ENCODE assay signal across 10 mouse cellular contexts in the genomic region with DNA sequence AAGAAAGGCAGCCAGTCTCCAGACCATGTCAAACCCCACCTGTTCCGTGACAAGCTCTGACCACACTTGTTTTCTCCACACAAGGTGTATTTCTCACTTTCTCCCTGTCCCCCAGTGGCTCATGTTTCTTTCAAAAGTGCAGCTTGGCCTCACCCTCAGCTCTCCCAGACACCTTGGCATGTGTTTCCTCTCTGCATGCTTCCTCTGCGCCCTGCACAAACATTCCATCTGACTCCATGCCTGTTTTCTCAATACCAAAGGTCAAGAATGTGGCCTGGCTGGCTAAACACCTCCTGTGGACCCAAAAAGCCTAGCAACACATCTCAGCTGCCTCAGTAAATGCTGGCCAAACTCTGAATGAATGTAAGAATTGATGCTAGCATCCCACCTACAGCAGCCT.
DNase-seq lines count a peak whose midpoint lies in the region; ATAC-seq and TF ChIP-seq lines count a peak whose summit lies in the region.
"Had no signal": no experiment of that assay in that cellular context is flagged by ENCODE, and none has a peak within 500 bp of the region (broad histone marks: within the 10 kb centered on the region; RNA-seq: fewer than 3 reads in every experiment).

No protein-coding gene starts in this region.

- DNase-seq in gastrocnemius, postnatal 25 days = peak; percentile 18
- DNase-seq in gastrocnemius, adult 18-20 months (ENCODE audit: low spot score) = no peak
- DNase-seq in brain, adult 2 months (ENCODE audit: low read depth, low spot score) = peak; percentile 52
- peak; percentile 81 for DNase-seq in kidney, adult 11 months
- DNase-seq in lung, embryonic 14.5 days = peak; percentile 46
- DNase-seq in T-cell, adult 2 months (ENCODE audit: low spot score) = no peak
- DNase-seq in layer of hippocampus, postnatal 10 days (ENCODE audit: low spot score in 2 of 2) = no peak
- DNase-seq: thymus, postnatal 36 days had no signal

- TF ChIP-seq CTCF in lung, embryonic 14.5 days (IDR thresholded peaks at IDR 0.05; ENCODE audit: low read depth) = no peak

- H3K9ac ChIP-seq in lung, embryonic 14.5 days = no peak overlapping the region
- H3K9ac ChIP-seq: neural tube, embryonic 12.5 days had no signal

- H3K27ac ChIP-seq in lung, embryonic 14.5 days (ENCODE audit: low read depth) = no peak overlapping the region
- H3K27ac ChIP-seq: neural tube, embryonic 12.5 days had no signal

- no peak overlapping the region for H3K4me2 ChIP-seq in lung, embryonic 14.5 days
- H3K4me2 ChIP-seq: neural tube, embryonic 12.5 days had no signal

- no peak overlapping the region for H3K4me3 ChIP-seq in lung, embryonic 14.5 days (ENCODE audit: low read depth, low read length)
- H3K4me3 ChIP-seq: neural tube, embryonic 12.5 days had no signal

- no peaks in the 10 kb centered on the region; the same call in 1 of the 2 replicates for H3K4me1 ChIP-seq in lung, embryonic 14.5 days (ENCODE audit: insufficient read depth)

- 41% methylated on average over 2 of the region's 2 CpGs for WGBS in lung, embryonic 14.5 days

- no peaks in the 10 kb centered on the region for H3K9me3 ChIP-seq in lung, embryonic 14.5 days (ENCODE audit: low read depth, low read length)
- H3K9me3 ChIP-seq: neural tube, embryonic 12.5 days had no signal

- 0 out of 2 replicates have a peak, but pooled peaks cover 11% of the 10 kb centered on the region for H3K36me3 ChIP-seq in lung, embryonic 14.5 days (ENCODE audit: insufficient read depth)

- ATAC-seq in lung, embryonic 14.5 days (ENCODE audit: insufficient read depth) = peak; percentile 42; the same call in 1 of the 2 replicates
- no peak for ATAC-seq in inflammation-experienced regulatory T-cells, adult 6 months

- H3K27me3 ChIP-seq in lung, embryonic 14.5 days (ENCODE audit: insufficient read depth, low read length) = no peaks in the 10 kb centered on the region
- H3K27me3 ChIP-seq: neural tube, embryonic 12.5 days had no signal

Comparison
In these comparisons a context has a peak if more than half of its experiments do, and no peak if none do; other contexts are left out.
1. DNase-seq: peak in gastrocnemius, postnatal 25 days (single experiment), brain, adult 2 months (single experiment), kidney, adult 11 months (single experiment) and lung, embryonic 14.5 days (single experiment); none in gastrocnemius, adult 18-20 months (single experiment), T-cell, adult 2 months (single experiment) and layer of hippocampus, postnatal 10 days (0 of 2).